Mouse (Mus musculus): ENCODE results near the gene Nt5c. TPM values are rescaled to one million over a fixed set of nuclear protein-coding genes. Genes with fewer than 3 reads are reported as not detected.

The Nt5c gene
- total RNA-seq (2012; rRNA removed) = 96.6 and 99.3 TPM in 2 replicates
- polyA plus RNA-seq (2012; ENCODE audit: insufficient read depth in 1 of 2, insufficient read length in 2 of 2, low read depth in 1 of 2, low replicate concordance in 2 of 2, missing spikeins in 1 of 2) = 100 to 1,000 TPM in 1 of 2 experiments, not detected in 1; 102 TPM

DNA sequence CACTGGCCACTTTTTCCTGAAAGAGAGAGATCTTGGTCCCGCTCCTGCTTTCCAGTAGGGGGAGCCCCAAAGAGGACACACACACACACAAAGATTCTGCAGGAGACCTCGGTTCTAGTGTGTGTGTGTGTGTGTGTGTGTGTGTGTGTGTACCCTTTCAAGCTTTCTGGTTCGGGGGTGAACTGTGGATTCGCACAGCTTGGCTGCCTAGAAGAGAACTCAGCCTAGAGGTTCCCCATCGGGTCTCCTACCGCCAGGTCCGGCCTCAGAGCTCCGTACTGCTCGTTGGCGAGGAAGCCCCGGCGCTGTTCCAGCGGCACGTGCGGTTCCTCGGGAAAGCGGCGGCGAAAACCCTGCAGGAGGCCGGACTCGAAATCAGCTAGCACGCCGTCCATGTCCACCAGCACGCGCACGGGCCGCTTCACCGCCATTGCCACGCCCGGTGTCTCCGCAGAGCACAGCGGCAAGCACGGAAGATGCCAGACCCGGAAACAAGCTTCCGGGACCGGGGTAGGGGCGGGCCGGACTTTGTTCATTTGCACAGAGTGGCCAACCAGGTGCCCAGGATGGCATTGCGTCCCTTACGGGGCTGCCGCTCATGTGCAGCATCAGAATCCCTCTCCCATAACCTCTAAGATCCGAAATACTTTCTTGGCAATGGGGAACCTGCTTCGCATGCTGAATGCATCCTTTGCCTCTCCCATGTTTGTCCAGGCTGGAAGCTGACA, at the start of gene Nt5c:
TSS of gene Nt5c (minus strand) at position 507 of the 728 bp plus-strand sequence.
- DNase-seq (ENCODE audit: low read depth, low spot score) = peak; percentile 96
- no peaks in the 10 kb centered on the region for H3K27me3 ChIP-seq (ENCODE audit: control insufficient read depth in 1 of 2, insufficient read depth in 2 of 2, low read length in 2 of 2)
- H3K9ac ChIP-seq (ENCODE audit: control insufficient read depth, low read depth, low read length, poor library complexity, severe bottlenecking) = peak within 1 kb of the TSS; percentile 74
- peak within 1 kb of the TSS; percentile 62 for H3K27ac ChIP-seq (ENCODE audit: control insufficient read depth, low read depth, low read length)
- H3K9me3 ChIP-seq (replicated peaks; ENCODE audit: insufficient read depth, low read length) = no peaks in the 10 kb centered on the region
- peaks cover 13% of the 10 kb centered on the region for H3K79me2 ChIP-seq (ENCODE audit: control insufficient read depth, insufficient read depth, low read length, poor library complexity)
- 0 out of 4 replicates have a peak, but pooled peaks cover 0 to 3% of the 10 kb centered on the region in 2 experiments for H3K36me3 ChIP-seq (ENCODE audit: control insufficient read depth in 1 of 2, insufficient read depth in 2 of 2, low read length in 2 of 2)
- peaks cover 2 to 12% of the 10 kb centered on the region in 2 experiments; a peak in 3 of 4 replicates for H3K4me1 ChIP-seq (ENCODE audit: control insufficient read depth in 1 of 2, insufficient read depth in 2 of 2, low read length in 2 of 2)
- H3K4me3 ChIP-seq (ENCODE audit: control insufficient read depth in 1 of 2, insufficient read depth in 1 of 2, low read depth in 2 of 2, low read length in 2 of 2) = peak within 1 kb of the TSS; percentile 78 to 83
- TF ChIP-seq NELFE (IDR thresholded peaks at IDR 0.05; ENCODE audit: low read depth, low read length) = peak; percentile 81
- TF ChIP-seq UBTF (IDR thresholded peaks at IDR 0.05; ENCODE audit: borderline replicate concordance, insufficient read depth, low read depth, low read length) = no peak
- no peak; the same call in 1 of the 2 replicates for TF ChIP-seq MAZ (IDR thresholded peaks at IDR 0.05; ENCODE audit: low read depth, low read length)
- no peak for TF ChIP-seq MEF2A (IDR thresholded peaks at IDR 0.05; ENCODE audit: extremely low read depth, insufficient replicate concordance, low read depth, low read length, poor library complexity, severe bottlenecking)
- TF ChIP-seq EP300 (IDR thresholded peaks at IDR 0.05; ENCODE audit: low read depth in 1 of 2, low read length in 2 of 2) = no peak
- TF ChIP-seq HCFC1 (IDR thresholded peaks at IDR 0.05; ENCODE audit: low read depth, low read length) = peak; percentile 72
- TF ChIP-seq BHLHE40 (IDR thresholded peaks at IDR 0.05; ENCODE audit: borderline replicate concordance, low read depth, low read length) = peak; percentile 83; the same call in 1 of the 2 replicates
- no peak for TF ChIP-seq POLR2AphosphoS5 (IDR thresholded peaks at IDR 0.05; ENCODE audit: borderline replicate concordance, low read depth, low read length)
- no peak for TF ChIP-seq GABPA (IDR thresholded peaks at IDR 0.05; ENCODE audit: low read depth, low read length)
- TF ChIP-seq ZC3H11A (IDR thresholded peaks at IDR 0.05; ENCODE audit: low read depth, low read length) = no peak
- TF ChIP-seq USF2 (IDR thresholded peaks at IDR 0.05; ENCODE audit: borderline replicate concordance in 1 of 2, insufficient read depth in 1 of 2, low read depth in 1 of 2, low read length in 2 of 2) = no peak
- TF ChIP-seq MAFK (IDR thresholded peaks at IDR 0.05; ENCODE audit: borderline replicate concordance, low read depth, low read length) = no peak
- TF ChIP-seq KAT2A (conservative IDR thresholded peaks at IDR 0.05; ENCODE audit: low read depth, low read length) = no peak
- TF ChIP-seq CTCF (IDR thresholded peaks at IDR 0.05 in 2 of 3, conservative IDR thresholded peaks at IDR 0.05 in 1 of 3; ENCODE audit: control insufficient read depth in 1 of 3, insufficient read depth in 1 of 3, low read depth in 2 of 3, low read length in 3 of 3, poor library complexity in 1 of 3, severe bottlenecking in 1 of 3) = peak; percentile 69 to 79 (median 72)
- peak; percentile 80 to 93 for TF ChIP-seq POLR2A (IDR thresholded peaks at IDR 0.05; ENCODE audit: control insufficient read depth in 1 of 2, insufficient read depth in 1 of 2, low read depth in 1 of 2, low read length in 2 of 2, poor library complexity in 1 of 2)
- TF ChIP-seq USF1 (IDR thresholded peaks at IDR 0.05; ENCODE audit: low read depth, low read length) = no peak
- TF ChIP-seq SIN3A (IDR thresholded peaks at IDR 0.05; ENCODE audit: low read length) = peak; percentile 54; the same call in 1 of the 2 replicates
- TF ChIP-seq TCF12 (IDR thresholded peaks at IDR 0.05; ENCODE audit: low read depth, low read length) = peak; percentile 45; the same call in 1 of the 2 replicates
- peak; percentile 82 for TF ChIP-seq TBP (IDR thresholded peaks at IDR 0.05; ENCODE audit: low read depth, low read length)
- TF ChIP-seq MXI1 (IDR thresholded peaks at IDR 0.05; ENCODE audit: low read depth, low read length) = peak; percentile 90
- peak; percentile 3; the same call in 1 of the 2 replicates for TF ChIP-seq ETS1 (IDR thresholded peaks at IDR 0.05; ENCODE audit: low read depth, low read length)
- TF ChIP-seq SMC3 (IDR thresholded peaks at IDR 0.05; ENCODE audit: low read depth, low read length) = peak; percentile 57
- TF ChIP-seq RCOR1 (IDR thresholded peaks at IDR 0.05; ENCODE audit: low read depth, low read length) = no peak
- peak; percentile 96 for TF ChIP-seq ELF1 (IDR thresholded peaks at IDR 0.05; ENCODE audit: low read depth, low read length)
- TF ChIP-seq RAD21 (IDR thresholded peaks at IDR 0.05; ENCODE audit: low read depth, low read length) = peak; percentile 31
- no peak for TF ChIP-seq ZKSCAN1 (IDR thresholded peaks at IDR 0.05; ENCODE audit: low read depth, low read length)
- TF ChIP-seq MAX (IDR thresholded peaks at IDR 0.05; ENCODE audit: low read length) = peak; percentile 77; the same call in 1 of the 2 replicates
- TF ChIP-seq MYB (IDR thresholded peaks at IDR 0.05; ENCODE audit: low read depth, low read length) = no peak
- TF ChIP-seq MYC (IDR thresholded peaks at IDR 0.05; ENCODE audit: low read depth, low read length) = peak; percentile 64; the same call in 1 of the 2 replicates
- TF ChIP-seq CHD2 (IDR thresholded peaks at IDR 0.05; ENCODE audit: low read length) = no peak
- TF ChIP-seq NRF1 (IDR thresholded peaks at IDR 0.05; ENCODE audit: insufficient read depth, low read depth, low read length, poor library complexity, severe bottlenecking) = peak; percentile 45; the same call in 1 of the 2 replicates
- TF ChIP-seq POLR2AphosphoS2 (IDR thresholded peaks at IDR 0.05; ENCODE audit: low read length) = peak; percentile 63; the same call in 1 of the 2 replicates
- TF ChIP-seq ZMIZ1 (IDR thresholded peaks at IDR 0.05; ENCODE audit: low read depth, low read length) = peak; percentile 58
- no peak for TF ChIP-seq JUND (IDR thresholded peaks at IDR 0.05; ENCODE audit: low read depth, low read length)

Measured in MEL (cell line).